Mouse (Mus musculus) testis, adult 2 months (tissue): ENCODE measurements around the gene Traf3ip1.

Source experiments
- CTCF ChIP-seq: fragments of 200-500 bp; IDR thresholded peaks from 2 replicates; pipeline ENCODE4 v1.5.1; 2012; ENCODE audit warnings: low read depth, mild to moderate bottlenecking, inconsistent platforms, low read length, moderate library complexity; ENCODE audit not compliant: control insufficient read depth, insufficient read depth, insufficient replicate concordance
- POLR2A ChIP-seq: fragments of 200-500 bp; IDR thresholded peaks from 2 replicates; pipeline ENCODE4 v1.6.1; 2012; ENCODE audit warnings: low read depth, mild to moderate bottlenecking, inconsistent platforms, low read length, moderate library complexity; ENCODE audit not compliant: control insufficient read depth

- TF ChIP-seq POLR2A (no peak), CTCF (no peak)
Measured at GRCm38 (mm10) chr1:91454927-91455326, 39.5 kb upstream of the Traf3ip1 start.
